Mouse (Mus musculus): ENCODE data around the gene Olfr667.
"Not testable (repeated sequence)": the region's sequence is repeated elsewhere in the genome, so short reads cannot be mapped to it uniquely, and the experiment has no call there.

Gene Olfr667

DNA sequence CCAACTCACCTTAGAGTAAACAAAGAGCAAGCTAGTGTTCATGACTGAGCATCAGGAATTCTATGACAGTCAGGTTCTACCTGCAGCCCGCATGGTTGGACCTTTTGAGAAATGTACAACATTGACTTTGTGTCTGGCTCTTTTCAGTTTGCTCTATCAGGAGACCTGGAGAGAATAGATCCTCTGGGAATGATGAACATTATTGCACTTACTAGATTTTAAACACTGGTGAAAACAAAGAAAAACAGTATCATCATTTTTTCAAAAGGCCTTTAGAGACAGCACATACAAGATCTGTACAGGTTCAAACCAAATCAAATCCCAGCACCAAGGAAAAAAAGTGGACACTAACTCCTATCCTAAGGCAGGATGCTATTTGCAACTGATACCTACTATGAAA lies at the start of gene Olfr667:
TSS of gene Olfr667 (minus strand) at position 101 of the 400 bp plus-strand sequence.
- no peak for DNase-seq (ENCODE audit: low spot score in 2 of 2)

DNA sequence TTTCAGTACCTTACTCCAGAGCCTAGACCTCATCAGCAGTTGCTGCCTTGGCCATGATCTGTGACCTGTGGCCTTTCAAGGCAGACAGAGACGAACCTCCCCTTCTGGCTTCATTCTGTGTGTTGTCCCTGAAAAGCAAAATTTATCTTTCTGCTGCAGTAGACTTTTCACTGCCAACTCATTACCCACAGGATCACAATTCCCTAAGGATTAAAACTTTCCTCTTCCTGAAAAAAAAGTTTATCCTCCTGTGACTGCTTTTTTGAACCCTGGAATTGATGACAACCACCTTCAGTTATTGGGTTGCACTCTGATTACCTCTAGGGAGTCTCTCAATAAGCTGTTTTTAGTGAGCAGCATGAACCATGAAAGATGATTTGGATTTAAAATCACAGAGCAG lies 41.2 kb upstream of the Olfr667 start, which contains the start of gene Olfr670:
TSS of gene Olfr670 (minus strand) at position 101 of the 400 bp plus-strand sequence.
- no peak for DNase-seq (ENCODE audit: low spot score in 2 of 2)

DNA sequence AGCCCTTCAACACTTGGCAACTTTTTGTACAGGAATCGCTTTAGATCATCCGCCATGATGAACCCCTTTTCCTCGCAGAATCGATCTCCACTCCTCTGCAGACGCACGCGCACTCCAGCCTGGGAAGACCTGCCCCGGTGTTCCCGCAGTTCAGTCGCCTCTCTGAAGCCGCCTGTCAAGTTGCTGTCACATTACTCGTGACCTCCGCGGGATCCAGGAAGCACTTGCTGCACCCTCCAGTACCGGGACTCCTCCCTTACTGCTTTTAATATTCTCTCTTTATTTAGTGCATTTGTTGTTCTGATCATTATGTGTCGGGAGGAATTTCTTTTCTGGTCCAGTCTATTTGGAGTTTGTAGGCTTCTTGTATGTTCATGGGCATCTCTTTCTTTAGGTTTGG lies 29.0 kb upstream of the Olfr667 start:
- DNase-seq (ENCODE audit: low spot score in 2 of 2), result not testable (repeated sequence)

DNA sequence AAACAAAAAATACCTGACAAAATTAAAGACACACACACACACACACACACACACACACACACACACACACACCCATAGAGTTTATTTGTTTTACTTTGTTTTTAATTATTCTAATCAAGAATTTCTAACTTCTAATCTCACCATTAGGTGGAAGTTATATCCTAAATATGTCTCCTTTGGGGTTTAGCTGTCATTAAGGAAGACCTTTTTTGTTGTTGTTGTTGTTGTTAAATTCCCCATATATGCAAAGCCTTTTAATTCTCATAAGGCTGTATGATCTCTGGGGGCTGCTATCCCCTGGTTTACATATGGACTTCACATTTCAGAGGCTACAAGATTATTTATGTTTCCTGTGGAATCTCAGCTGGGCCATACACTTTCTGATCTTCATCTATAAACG lies 12.7 kb upstream of the Olfr667 start, which contains the start of gene Olfr669:
TSS of gene Olfr669 (plus strand) at position 301 of the 400 bp plus-strand sequence.
- DNase-seq (ENCODE audit: low spot score in 2 of 2), result no peak

DNA sequence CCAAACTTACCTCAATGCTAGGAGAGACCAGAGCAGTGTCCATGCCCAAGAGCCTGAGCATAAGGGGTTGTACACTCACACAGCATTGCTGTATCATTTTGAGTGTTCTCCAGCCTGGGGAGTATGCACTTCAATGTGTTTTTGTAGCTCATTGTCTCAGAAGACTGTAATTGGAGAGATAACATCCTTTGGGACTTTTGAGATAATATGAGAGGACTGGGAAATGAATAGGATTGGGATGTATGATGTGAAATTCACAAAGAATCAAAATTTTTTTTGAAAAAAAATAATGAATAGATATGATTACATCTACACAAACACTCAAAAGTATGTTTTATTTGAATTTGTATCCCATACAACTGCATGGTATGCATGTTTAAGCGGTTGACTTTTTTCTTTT lies 6.7 kb upstream of the Olfr667 start, which contains the start of gene Olfr668:
TSS of gene Olfr668 (minus strand) at position 101 of the 400 bp plus-strand sequence.
- no peak for DNase-seq (ENCODE audit: low spot score in 2 of 2)

DNA sequence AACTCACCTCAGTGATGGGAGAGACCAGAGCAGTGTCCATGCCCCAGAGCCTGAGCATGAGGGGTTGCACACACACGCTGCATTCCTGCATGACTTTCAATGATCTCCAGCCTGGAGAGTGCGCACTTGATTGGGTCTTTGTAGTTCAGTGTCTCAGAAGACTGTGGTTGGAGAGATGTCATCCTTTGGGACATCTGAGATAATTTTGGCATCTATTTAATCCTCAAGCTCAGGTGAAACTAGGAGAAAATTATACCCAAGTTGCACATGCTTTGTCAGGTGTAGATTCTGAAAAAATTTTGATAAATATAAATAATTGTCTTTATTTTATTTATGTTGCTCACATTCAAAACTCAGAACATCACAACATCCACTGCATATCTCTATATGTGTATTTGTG lies 25.4 kb downstream of the Olfr667 start, which contains the start of gene Olfr666:
TSS of gene Olfr666 (minus strand) at position 101 of the 400 bp plus-strand sequence.
- DNase-seq (ENCODE audit: low spot score in 2 of 2), result no peak

DNA sequence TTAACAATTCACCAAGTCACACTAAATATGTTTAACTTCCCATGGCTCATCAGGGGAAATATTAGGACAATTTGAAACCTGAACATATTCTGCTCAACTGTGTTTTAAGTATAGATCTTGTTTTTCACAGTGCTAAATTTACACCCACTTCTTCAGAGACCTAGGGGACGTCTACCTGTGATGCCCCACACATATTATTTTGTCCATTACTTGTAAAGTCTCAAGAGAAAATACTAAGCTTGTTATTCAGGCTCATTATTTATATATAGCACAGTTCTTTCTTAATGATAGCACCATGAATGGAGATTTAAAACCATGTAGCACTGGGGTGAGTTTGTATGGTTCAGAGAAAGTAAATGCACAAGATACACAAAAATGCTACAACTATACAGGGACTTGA lies 43.6 kb downstream of the Olfr667 start, which contains the start of gene Olfr665:
TSS of gene Olfr665 (plus strand) at position 301 of the 400 bp plus-strand sequence.
- no peak for DNase-seq (ENCODE audit: low spot score in 2 of 2)

Data from urinary bladder, adult 18-20 months (tissue).